Mouse (Mus musculus): Measurements from ENCODE around the gene Nol7.

DNA sequence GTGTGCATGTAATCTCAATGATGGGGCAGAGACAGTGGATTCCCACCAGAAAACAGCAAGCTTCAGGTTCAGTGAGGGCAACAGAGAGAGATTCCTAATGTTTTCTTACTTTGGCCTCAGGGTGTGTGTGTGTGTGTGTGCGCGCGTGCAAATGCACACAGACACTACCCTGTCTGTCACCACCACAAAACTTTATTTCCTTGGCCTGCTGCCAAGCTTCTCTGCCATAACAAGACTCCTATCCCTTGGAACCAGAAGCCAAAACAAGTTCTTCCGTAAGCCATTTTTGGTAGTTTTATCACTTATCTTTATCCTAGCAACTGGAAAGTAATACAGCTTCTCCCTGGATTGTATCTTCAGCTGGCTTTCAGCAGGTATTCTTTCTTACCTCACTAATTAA lies 30.2 kb downstream of the Nol7 start:
- no peak for TF ChIP-seq CTCF (IDR thresholded peaks at IDR 0.05; ENCODE audit: low read depth)
- TF ChIP-seq EP300 (IDR thresholded peaks at IDR 0.05; ENCODE audit: low read depth): no peak

Measured in heart, postnatal 0 days (tissue).